Mouse (Mus musculus): ENCODE data around the gene Cfap36. TPM values are rescaled to one million over a fixed set of nuclear protein-coding genes. Genes with fewer than 3 reads are reported as not detected.

The Cfap36 gene
- total and polyA plus RNA-seq, 3 experiments, result 26.5 to 38.7 (median 38.2) TPM

DNA sequence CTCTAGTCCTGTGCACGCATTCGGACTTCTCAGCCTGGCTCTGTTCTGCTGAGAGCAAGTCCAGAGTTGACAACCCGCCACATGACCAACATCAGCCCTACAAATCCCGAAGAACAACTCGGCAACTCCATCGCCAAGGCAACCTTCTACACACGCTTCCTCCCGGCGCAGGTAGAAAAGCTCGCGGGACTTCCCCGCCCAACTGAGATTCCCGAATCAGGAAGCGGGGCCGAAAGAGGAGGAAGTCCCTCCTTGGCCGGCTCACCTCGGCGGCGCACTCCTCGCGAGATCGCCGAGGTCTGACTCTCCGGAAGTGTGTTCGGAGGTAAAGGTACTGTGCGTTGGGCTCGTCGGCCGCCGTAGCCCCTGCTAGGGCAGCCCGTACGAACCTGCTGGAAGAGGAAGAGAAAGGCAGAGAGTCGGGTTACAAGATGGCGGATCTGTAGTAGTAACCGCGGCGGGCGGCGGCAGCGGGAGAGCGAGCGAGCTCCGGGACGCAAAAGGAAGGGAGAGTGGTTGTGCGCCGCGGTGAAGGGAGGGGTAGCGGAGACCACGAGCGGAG is 74.6 kb downstream of the Cfap36 start, which contains the start of gene Ppp4r3b:
TSS of gene Ppp4r3b (plus strand) at position 328 of the 562 bp plus-strand sequence.
- peak within 1 kb of the TSS; percentile 95 for H3K9ac ChIP-seq (ENCODE audit: insufficient read depth, low read depth)
- dilution Hi-C loops (cut with MboI; ENCODE audit: extremely low pct_ligation_motif_present, extremely low pct_unique_long_range_greater_than_20kb, low sequenced_read_pairs), result no loop called here
- DNase-seq (ENCODE audit: extremely low read depth), result peak; percentile 99
- H3K4me1 ChIP-seq (ENCODE audit: control insufficient read depth in 1 of 2, insufficient read depth in 2 of 2), result peaks cover 3 to 43% of the 10 kb centered on the region in 2 experiments; a peak in 3 of 4 replicates
- no peak for TF ChIP-seq SMC3 (IDR thresholded peaks at IDR 0.05; ENCODE audit: low read depth, low read length)
- TF ChIP-seq HCFC1 (IDR thresholded peaks at IDR 0.05; ENCODE audit: low read depth, low read length), result peak; percentile 93
- no peak for TF ChIP-seq E2F4 (IDR thresholded peaks at IDR 0.05; ENCODE audit: insufficient replicate concordance, low read depth, low read length)
- no peak for TF ChIP-seq ZNF384 (IDR thresholded peaks at IDR 0.05; ENCODE audit: low read depth, low read length)
- peak; percentile 62 for TF ChIP-seq NRF1 (IDR thresholded peaks at IDR 0.05; ENCODE audit: low read depth, low read length)
- TF ChIP-seq EP300 (IDR thresholded peaks at IDR 0.05; ENCODE audit: low read length), result no peak
- TF ChIP-seq RCOR1 (conservative IDR thresholded peaks at IDR 0.05; ENCODE audit: low read depth, low read length), result no peak
- TF ChIP-seq POLR2A (IDR thresholded peaks at IDR 0.05; ENCODE audit: low read depth, low read length), result peak; percentile 87
- TF ChIP-seq ZKSCAN1 (IDR thresholded peaks at IDR 0.05; ENCODE audit: borderline replicate concordance, low read depth, low read length), result no peak
- peak; percentile 67 for TF ChIP-seq TBP (conservative IDR thresholded peaks at IDR 0.05; ENCODE audit: low read depth, low read length)
- TF ChIP-seq MYC (IDR thresholded peaks at IDR 0.05; ENCODE audit: low read depth, low read length), result 0 out of 2 replicates have a peak, but pooled peaks have one; percentile 53
- peak; percentile 58; the same call in 1 of the 2 replicates for TF ChIP-seq MEF2A (IDR thresholded peaks at IDR 0.05; ENCODE audit: borderline replicate concordance, low read depth, low read length)
- TF ChIP-seq SIN3A (IDR thresholded peaks at IDR 0.05; ENCODE audit: low read length), result peak; percentile 84
- no peak for TF ChIP-seq MAZ (IDR thresholded peaks at IDR 0.05; ENCODE audit: low read depth, low read length)
- no peak for TF ChIP-seq RAD21 (IDR thresholded peaks at IDR 0.05; ENCODE audit: low read depth, low read length)
- TF ChIP-seq TCF12 (IDR thresholded peaks at IDR 0.05; ENCODE audit: low read depth, low read length), result peak; percentile 94
- TF ChIP-seq ETS1 (conservative IDR thresholded peaks at IDR 0.05; ENCODE audit: low read depth, low read length), result no peak
- TF ChIP-seq USF1 (IDR thresholded peaks at IDR 0.05; ENCODE audit: low read depth, low read length), result no peak; the same call in 1 of the 2 replicates
- TF ChIP-seq PAX5 (IDR thresholded peaks at IDR 0.05; ENCODE audit: low read length), result no peak
- no peak for TF ChIP-seq ZC3H11A (IDR thresholded peaks at IDR 0.05; ENCODE audit: low read depth, low read length)
- peak; percentile 100 for TF ChIP-seq ELF1 (IDR thresholded peaks at IDR 0.05; ENCODE audit: low read depth, low read length)
- TF ChIP-seq CHD2 (IDR thresholded peaks at IDR 0.05; ENCODE audit: low read length), result peak; percentile 100
- TF ChIP-seq JUN (IDR thresholded peaks at IDR 0.05; ENCODE audit: insufficient read depth, low read depth, low read length), result no peak
- no peak for TF ChIP-seq UBTF (IDR thresholded peaks at IDR 0.05; ENCODE audit: low read depth, low read length)
- no peak; the same call in 1 of the 2 replicates for TF ChIP-seq GABPA (IDR thresholded peaks at IDR 0.05; ENCODE audit: insufficient replicate concordance, low read depth, low read length)
- TF ChIP-seq MAFK (IDR thresholded peaks at IDR 0.05; ENCODE audit: insufficient replicate concordance, low read length), result no peak
- no peak for TF ChIP-seq CTCF (conservative IDR thresholded peaks at IDR 0.05 in 1 of 2, IDR thresholded peaks at IDR 0.05 in 1 of 2; ENCODE audit: low read depth in 2 of 2, low read length in 2 of 2)
- TF ChIP-seq NELFE (IDR thresholded peaks at IDR 0.05; ENCODE audit: low read depth, low read length), result peak; percentile 82
- peak; percentile 85; the same call in 1 of the 2 replicates for TF ChIP-seq KAT2A (IDR thresholded peaks at IDR 0.05; ENCODE audit: insufficient replicate concordance, low read length)
- TF ChIP-seq ZMIZ1 (IDR thresholded peaks at IDR 0.05; ENCODE audit: low read depth, low read length), result no peak
- TF ChIP-seq MAX (IDR thresholded peaks at IDR 0.05; ENCODE audit: low read length), result peak; percentile 77
- no peak for TF ChIP-seq USF2 (conservative IDR thresholded peaks at IDR 0.05; ENCODE audit: low read depth, low read length)
- peak; percentile 93 for TF ChIP-seq MXI1 (IDR thresholded peaks at IDR 0.05; ENCODE audit: low read depth, low read length)
- no peak; the same call in 1 of the 2 replicates for TF ChIP-seq CHD1 (IDR thresholded peaks at IDR 0.05; ENCODE audit: low read depth, low read length)
- TF ChIP-seq BHLHE40 (IDR thresholded peaks at IDR 0.05; ENCODE audit: low read depth, low read length), result no peak
- TF ChIP-seq JUND (conservative IDR thresholded peaks at IDR 0.05; ENCODE audit: low read depth, low read length), result no peak
- peak; percentile 42; the same call in 1 of the 2 replicates for TF ChIP-seq IRF4 (IDR thresholded peaks at IDR 0.05; ENCODE audit: low read depth, low read length)
- peak; percentile 74 for TF ChIP-seq POLR2AphosphoS2 (IDR thresholded peaks at IDR 0.05; ENCODE audit: low read depth, low read length)
- in situ Hi-C loops (cut with MboI; ENCODE audit: low pct_ligation_motif_present, low pct_unique_long_range_greater_than_20kb, low sequenced_read_pairs), result no loop called here
- peak within 1 kb of the TSS; percentile 98 for H3K4me2 ChIP-seq (ENCODE audit: insufficient read depth, low read depth, poor library complexity, severe bottlenecking)
- peaks cover 36% of the 10 kb centered on the region for H3K79me2 ChIP-seq (replicated peaks; ENCODE audit: control insufficient read depth, extremely low read depth, insufficient read depth, poor library complexity, severe bottlenecking)
- H3K27me3 ChIP-seq (replicated peaks), result no peaks in the 10 kb centered on the region
- peaks cover 2% of the 10 kb centered on the region for H3K9me3 ChIP-seq (replicated peaks; ENCODE audit: low read length)
- H3K36me3 ChIP-seq (replicated peaks in 1 of 2; ENCODE audit: control insufficient read depth in 1 of 2, insufficient read depth in 1 of 2, low read length in 1 of 2), result peaks cover 0 to 17% of the 10 kb centered on the region in 2 experiments
- peak within 1 kb of the TSS; percentile 90 for H3K27ac ChIP-seq (ENCODE audit: insufficient read depth, low read depth)
- H3K4me3 ChIP-seq (replicated peaks in 1 of 3; ENCODE audit: low read depth in 2 of 3, low read length in 2 of 3, poor library complexity in 1 of 3), result peak within 1 kb of the TSS; percentile 87 to 99 (median 95)

Measured in CH12.LX (cell line).